Mouse (Mus musculus) urinary bladder, postnatal 10 days (tissue): ENCODE results near the gene Prrt3.

Source experiments
- DNase-seq: peaks from one replicate; pipeline ENCODE4 v3.0.0; 2022; ENCODE audit warnings: low spot score

Gene Prrt3

DNA sequence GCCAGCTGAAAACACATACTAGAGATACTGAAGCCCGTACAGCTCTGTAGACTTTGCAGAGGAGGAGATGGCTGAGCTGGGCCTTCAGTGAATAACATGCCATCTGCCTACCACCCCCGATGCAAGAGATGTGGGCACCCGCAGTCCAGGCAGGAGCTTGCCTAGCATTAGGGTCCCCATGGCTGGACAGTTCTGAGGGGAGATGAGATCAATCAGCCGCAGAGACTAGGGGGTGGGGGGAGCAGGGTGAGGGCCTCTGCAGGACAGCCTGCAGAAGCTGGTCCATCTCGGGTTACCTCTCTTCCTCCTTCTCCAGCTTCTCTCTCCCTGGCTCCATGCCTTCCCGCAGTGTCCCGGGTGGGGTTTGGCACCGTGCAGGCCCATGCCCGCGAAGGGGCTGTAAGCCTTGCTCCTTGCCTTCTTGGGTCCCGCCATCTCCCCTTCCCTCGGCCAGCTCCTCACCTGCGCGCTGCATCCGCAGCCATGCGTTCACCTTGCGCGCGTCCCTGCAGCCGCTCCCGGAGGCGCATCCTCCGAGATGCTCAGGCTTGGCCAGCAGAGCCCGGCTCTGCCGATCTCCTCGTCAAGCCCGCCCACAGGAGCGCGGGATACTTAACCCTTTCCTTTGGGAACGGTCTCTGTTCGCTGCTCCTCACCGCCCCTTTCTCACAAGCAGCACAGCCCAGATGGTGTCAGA, at the start of gene Prrt3:
Gene Prrt3, minus strand, starts transcription at position 544 of the 697 bp plus-strand sequence.
- no peak for DNase-seq

DNA sequence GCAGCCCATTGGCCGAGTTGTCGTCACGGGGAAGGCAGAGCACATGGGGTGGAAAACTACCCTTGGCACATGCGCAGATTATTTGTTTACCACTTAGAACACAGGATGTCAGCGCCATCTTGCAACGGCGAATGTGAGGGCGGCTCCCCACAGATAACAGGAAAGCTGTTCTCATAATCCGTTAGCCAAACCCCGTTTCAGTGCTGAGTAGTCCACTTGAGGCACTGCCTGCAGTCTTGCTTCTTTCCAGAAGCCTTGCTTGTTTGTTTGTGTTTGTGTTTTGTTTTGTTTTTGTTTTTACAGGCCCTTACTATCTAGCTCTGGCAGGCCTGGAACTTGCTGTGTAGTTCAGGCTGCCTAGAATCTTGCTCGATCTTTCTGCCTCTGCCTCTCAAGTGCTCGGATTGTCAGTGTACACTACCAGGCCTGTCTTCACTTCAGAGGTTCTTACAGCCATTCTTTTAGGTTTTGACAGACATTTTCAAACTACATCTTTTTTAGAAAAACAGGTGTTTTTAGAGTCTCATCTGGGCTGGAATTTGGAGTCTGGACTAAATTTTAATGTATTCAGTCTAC, 42.3 kb upstream of the Prrt3 start:
- no peak for DNase-seq

DNA sequence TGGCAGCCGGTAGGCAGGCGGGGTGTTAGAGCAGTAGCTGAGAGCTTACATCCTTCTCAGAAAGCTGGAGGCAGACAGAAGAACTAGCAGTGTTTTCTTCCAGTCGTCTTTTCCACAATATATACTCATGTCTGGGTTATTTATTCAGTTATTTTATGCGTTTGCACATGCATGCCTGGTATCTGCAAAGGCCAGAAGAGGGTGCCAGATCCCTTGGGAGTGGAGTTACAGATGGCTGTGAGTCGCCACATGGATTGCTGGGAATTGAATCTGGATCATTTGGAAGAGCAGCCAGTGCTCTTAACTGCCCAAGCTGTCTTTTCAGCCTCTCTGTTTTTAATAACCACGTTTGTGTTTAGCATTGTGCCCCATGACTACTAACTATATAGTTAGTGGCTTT, 39.9 kb upstream of the Prrt3 start:
- no peak for DNase-seq

DNA sequence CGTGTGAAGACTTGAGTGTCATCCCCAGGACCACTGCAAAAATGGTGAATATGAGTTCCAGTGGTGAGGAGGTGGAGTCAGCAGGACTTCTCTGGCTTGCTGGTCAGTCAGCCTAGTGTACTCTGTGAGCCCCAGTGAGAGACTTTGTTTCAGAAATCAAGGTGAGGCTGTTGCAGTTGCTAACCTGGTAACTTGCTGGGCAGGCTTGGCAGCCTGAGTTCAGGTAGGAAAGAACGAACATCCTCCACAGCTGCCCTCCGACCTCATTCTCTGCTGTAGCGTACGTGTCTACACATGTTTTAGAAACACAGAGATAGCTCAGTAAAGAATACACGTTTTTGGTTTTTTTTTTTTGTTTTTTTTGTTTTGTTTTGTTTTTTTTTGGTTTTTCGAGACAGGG, 33.2 kb upstream of the Prrt3 start:
- no peak for DNase-seq

DNA sequence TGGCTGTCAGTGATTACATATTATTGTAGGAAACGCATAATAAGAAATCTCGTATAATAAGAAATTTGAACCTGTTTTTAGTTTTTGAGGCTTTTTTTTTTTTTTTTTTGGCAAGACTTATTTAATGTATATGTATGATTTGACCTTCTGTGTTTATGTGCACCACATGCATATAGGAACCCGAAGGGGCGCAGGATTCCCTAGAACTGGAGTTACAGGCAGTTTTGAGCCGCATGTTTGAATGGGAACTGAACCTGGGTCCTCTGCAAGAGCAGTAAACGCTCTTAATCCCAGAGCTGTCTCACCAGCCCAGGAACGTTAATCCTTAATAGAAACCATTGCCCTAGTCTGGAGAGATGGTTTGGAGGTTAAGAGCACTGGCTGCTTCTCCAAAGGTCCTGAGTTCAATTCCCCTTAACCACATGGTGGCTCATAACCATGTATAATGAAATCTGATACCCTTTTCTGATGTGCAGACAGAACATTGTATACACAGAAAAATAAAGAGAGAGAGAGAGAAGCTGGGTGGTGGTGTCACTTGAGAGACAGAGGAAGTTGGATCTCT, 30.2 kb upstream of the Prrt3 start:
- no peak for DNase-seq

DNA sequence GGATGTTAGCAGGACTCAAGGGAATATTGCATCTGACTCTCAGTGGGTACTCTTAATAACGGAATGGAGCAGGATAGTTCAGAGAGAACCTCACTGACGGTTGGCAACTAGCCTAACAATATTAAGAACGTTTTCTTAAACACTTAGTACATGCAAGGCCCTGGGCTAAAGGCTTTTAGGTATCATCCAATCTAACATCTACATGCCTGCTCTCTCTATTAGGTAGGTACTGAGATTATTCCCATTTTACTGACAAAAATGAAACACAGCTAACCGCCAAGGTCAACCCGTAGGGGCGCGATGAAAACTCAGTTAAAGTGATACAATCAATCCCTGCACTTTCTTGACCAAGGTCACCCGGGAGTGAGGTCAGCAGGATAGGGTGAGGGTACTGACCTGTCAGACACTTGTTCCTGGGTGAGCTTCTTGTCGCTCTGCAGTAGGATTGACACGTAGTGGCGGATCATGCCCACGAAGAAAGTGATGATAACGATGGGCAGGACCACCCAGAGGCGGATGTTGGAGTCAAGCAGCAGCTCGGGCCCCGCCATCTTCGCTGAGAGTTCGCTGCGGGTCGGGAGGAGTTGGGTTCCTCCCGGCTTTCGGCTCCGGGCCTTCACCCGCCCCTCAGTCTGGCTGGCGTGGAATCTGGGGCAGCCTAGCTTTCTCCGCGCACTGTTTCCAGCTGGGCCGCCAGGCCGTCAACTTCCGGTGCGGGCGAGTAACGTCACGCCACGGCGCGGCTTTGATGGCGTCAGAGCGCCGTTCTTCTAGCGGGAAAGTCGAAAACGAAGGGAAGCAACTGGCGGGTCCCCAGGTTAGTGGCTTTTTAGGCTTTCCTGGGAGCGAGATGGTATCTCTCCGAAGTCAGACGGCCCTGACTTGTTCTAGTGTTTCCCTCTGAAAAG, 29.5 kb upstream of the Prrt3 start, which contains the start of the genes Emc3 and Fancd2:
Gene Emc3, minus strand, starts transcription at position 721 of the 908 bp plus-strand sequence.
Gene Fancd2, plus strand, starts transcription at position 751 of the 908 bp plus-strand sequence.
- DNase-seq = peak; percentile 73

DNA sequence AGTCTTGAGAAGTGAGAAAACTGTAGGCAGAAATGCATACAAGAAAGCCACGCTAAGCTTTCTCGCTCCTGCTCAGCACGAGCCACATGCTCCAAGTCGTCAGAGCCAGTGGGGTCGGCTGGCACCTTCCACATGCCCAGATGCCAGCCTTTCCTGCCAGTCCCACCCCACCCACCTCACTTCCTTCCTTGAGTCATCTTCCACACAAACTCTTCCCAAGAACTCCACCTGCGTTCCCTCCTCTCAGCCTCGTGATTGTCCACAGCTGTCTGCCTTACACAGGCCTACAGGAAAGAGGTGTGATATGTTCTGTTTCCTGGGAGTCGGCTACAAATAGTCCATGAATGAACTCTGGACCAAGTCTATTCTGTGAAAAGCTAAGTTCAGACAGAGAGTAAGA, 21.7 kb upstream of the Prrt3 start:
- DNase-seq = no peak

DNA sequence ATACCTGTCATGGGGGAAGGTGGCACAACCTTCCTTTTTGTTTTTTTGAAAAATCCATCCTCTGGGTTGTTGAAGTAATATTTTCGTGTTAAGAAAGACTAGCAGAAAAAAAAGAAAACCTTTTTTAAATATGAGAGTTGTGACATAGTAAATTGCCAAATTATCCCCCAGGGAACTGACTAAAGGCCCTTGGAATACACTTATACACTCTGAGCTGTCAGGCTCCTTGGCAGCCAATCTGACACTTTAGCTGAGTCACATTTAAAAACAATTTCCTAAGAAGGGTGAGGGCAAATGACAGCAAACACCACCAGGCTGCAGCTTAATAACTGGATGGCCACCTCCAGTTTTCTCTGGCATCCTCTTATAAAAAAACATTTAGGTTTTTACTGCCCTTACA, 20.6 kb upstream of the Prrt3 start:
- no peak for DNase-seq

DNA sequence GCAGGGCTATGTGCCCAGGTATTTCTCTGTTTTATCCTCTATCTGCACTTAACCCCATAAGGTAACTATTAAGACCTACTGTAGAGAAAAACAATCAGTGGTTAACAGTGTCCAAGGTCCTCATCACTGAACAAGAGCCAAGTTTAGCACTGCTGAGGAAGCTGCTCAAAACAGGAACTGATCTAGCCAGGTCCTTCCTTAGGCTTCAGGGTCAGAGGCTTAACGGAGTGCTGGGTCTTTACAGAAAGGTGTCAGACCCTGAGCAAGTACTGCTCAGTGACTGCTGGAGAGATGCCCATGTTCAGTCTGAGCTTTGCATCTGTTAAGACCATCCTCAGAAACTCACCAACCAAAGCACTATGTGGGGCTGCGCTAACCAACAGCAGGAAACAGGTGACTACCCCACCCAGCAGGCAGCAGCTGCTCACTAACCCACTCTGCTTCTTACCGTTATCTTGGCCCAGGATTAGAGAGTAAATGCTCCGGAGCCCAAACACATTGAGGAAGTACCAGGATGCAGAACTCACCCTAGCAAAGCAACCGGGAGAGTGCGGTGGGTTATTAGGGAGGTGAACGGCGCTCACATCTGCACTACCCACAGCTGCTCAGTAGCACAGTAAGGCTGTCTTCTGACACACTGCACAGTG, 15.8 kb upstream of the Prrt3 start:
- no peak for DNase-seq

DNA sequence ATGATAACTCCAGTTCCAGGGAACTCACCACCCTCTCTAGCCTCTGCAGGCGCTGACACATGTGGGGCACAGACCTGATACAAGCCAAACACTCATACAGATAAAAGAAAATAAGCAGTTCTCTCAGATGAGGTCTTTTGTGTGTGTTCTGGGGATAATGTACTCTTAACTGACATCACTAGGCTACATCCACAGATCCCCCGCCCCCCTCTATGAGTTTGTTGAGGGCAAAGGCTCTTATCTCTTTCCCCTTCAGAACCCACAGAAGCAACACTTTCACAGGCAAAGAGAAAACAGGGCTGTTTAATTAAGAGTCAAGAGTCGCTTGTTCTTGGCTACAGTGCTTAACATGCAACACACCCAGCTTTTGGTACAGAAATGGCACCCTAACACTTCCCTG, 12.9 kb upstream of the Prrt3 start:
- no peak for DNase-seq

DNA sequence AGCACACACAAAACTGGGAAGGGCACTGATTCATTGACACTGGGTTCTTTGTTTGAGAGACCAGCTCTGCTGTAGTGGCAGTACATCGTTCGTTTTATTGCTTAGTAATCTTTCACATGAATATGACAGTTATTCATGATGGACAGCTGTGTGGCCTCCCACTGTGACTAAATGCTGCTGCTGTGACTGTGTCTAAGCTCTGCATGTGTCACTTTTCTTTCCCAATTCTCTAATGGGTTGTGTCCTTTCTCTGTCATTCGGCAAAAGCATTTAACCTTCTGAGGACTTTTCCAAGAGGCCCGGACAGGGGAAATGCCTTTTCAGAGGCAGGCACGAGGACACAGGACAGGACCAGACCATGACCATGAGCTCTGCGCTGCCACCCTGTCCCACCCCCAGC, 12.2 kb upstream of the Prrt3 start:
- DNase-seq = no peak

DNA sequence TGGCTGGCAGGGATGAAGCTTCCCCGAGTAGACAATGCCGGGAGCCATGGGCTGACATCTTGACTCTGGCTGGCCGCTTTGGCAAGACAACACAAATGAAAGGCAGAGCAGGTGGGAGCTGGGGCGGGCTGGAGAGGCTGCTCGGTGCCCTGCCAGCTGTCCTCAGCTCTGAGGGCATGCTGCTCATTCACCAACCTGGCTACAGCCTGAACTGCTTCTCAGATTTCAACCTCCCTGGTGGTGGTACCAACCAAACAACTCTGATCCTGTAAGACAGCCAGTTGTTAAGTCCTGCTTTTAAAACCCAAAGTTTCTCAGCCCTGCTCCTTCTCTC, 7.2 kb upstream of the Prrt3 start:
- DNase-seq = no peak

DNA sequence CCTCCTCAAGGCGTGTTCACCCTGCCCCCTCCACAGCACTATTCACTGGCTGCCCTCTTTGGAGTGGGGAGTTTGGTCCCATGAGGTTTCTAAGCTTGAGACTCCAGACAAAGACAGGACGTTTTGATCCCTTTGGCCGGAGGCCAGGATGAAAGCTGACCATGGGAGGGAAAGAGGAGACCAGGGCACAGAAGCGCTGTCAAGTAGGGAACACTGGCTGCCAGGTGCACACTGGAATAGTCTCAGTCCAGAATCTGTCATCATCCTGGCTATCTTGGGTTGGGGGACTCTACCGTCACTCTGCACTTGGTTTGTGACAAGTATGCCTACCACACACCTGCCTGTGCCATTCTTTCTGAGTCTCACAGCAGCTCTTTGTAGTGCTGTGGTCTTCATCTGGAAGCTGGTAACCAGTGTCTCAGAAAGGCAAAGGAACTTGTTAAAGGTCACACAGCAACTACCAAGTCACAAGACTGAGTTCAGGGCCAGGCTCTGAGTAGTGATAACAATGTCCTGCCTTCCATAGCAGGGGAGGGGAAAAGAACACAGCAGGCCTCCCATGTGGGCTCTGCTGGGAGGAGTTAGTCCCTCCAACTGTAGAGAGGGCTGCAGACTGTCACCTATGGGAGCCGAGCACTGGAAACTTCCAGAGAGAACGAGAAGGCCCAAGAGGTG, 6.7 kb upstream of the Prrt3 start:
- no peak for DNase-seq

DNA sequence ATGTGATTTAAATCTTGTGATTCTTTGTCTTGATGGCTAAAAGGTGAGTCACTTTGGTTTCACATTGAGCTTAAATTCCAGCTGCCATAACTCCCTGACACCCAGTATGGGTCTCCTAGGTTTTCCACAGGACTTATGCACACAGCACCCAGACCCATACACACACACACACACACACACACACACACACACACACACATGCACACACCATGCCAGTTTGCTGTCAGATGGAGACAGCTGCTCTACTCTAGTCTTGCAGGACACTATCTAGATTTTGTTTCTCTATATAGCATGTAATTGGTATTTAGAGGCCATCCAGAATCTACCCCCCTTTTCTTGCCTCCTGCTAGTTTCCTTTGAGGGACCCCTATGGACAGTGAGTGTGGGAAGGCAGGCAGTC, 5.4 kb upstream of the Prrt3 start:
- DNase-seq = no peak

DNA sequence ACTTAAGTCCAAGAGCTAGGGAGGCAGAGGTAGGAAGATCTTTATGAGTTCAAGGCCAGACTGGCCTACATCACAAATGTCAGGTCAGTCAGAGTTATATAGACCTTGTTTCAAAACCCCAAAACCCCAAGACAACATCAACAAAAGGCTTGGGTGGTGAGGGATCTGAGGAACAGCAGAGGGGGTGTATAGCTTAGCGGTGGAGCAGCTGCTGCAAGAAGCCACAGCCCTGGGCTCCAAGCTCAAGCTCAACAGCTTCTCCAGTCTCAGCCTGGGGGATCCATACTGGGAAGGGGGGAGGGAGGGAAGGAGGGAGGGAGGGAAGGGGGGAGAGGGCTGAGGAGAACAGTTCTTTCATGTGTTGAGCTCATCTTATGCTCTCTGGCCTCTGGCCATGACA, 4.0 kb upstream of the Prrt3 start:
- no peak for DNase-seq

DNA sequence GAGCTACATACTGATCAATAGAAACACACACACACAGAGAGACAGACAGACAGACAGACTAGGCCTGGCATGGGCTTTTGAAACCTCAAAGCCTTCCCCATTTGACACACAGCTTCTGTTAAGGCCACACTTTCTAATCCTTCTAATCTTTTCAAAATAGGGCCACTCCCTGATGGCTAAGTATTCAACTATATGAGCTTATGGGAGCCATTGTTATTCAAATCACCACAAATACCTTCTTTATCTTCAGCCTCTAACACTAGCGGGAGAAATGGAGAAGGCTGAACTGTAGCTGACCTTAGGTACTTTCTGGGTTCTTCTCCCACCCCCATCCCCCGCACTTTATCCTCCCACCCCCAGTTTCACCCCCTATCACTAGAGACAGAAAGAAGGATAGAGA, 1.1 kb upstream of the Prrt3 start:
- DNase-seq = no peak

DNA sequence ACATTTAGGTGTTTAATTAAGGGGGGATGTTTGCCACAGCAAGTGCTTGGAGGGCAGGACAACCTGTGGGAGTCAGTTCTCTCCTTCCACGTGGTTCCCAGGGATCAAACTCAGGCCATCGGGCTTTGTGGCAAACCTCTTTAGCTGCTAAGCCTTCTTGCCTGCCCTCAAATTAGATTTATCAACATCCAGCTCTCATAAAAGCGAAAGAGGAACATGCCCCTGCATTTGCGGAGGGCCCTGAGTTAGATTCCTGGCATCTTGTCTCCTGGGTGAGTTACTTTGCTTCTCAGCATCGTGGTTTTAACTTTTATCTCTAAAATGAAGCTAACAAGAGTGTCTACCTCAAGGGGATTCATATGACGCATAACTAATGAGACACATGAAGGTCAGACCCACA, 2.4 kb downstream of the Prrt3 start:
- DNase-seq = no peak

DNA sequence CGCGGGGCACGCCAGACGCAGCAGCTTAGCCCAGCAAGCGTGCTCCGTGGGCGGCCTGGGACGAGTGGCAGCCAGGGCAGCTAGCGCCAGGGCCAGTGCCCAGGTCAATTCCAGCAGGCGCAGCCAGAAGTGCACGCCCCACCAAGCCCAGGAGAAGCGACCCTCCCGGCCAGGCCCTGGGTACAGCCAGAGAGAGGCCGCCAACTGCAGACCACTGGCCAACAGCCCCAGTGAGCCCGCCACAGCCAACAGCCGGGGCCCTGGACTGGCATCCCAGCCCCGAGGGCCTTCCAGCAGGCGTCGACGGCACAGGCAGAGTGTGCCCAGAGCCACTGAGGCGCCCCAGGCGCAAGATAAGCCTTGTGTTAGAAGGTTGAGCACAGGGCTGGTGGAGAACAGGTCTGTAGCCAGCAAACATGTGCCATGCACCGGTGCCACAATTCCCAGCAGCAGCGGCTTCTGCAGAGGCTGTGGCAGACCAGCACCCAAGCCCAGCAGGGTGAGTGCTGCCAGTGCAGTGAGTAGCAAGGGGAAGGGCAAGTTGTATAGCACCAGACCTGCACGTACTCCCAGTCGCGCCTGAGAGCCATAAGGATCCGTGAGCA, 6.6 kb downstream of the Prrt3 start:
- no peak for DNase-seq

DNA sequence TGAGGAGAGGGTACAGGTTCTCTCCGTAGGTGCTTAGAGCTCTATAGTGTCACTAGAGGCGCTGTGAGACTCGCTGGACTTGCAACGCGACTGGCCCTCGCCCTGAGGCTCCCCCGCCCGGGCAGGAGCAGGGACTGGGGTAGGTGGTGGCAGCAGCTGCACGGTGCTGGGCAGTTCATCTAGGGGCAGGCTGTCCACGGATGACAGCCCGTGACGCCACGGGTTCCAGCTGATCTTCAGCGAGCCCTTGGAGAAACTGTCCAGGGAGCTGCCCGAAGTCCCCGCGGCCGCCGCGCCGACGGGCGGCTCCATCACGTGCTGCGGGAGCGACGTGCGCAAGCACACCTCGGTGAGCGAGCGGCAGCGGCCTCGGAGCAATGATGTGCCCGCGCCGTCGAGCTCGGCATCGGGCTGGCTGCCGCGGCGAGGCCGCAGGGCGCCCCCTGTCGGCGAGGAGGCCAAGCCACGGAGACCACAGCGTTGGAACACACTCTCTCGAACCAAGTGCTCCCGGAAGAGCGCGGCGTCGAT, 7.4 kb downstream of the Prrt3 start:
- no peak for DNase-seq

DNA sequence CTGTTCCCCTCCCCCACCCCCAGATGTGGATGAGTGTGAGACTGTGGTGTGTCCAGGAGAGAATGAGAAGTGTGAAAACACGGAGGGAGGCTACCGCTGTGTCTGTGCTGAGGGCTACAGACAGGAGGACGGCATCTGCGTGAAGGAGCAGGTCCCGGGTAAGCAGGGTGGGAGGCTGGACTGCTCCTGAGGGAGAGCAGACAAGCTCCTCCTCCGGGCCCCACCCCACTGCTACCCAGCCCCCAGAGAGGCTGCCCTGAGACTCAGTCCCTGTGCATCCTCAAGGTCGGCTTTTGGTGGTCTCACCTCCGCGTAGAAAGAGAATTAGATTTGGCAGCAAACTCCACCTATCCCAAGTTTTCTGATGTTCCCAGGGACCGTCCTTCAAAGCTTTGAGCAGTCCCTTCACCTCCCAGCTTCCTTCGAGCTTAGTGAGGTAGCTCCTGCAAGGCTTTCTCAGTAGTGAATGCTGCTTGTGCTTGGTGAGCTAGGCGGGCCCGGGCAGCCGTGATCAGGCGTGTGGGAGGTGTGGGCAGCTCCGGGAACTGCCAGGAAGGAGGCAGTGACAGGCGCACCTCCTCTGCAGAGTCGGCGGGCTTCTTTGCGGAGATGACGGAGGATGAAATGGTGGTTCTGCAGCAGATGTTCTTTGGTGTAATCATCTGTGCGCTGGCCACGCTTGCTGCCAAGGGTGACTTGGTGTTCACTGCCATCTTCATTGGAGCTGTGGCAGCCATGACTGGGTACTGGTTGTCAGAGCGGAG, 9.4 kb downstream of the Prrt3 start:
- DNase-seq = no peak
